ENCODE assay signal across 9 mouse cellular contexts in the genomic region with DNA sequence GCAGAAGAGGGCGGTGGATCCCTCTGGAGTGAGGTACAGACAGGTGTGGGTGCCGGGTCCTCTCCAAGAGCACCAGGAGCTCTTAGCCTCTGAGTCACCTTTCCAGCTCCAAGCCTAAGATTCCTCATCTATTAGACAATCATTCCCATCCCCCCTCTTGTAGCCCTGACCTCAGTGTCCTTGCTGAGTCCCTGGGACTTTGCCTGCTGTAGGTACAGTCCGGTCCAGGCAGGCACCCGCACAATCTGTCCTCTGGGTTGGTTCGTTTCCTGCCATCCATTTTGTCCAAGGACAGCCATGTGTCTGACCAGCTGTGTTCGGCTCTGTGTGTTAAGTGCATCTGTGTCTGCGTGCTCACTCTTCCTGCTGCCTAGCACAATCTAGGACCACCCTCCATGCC. TPM values are rescaled to one million over a fixed set of nuclear protein-coding genes. Genes with fewer than 3 reads are reported as not detected.
DNase-seq lines count a peak whose midpoint lies in the region; ATAC-seq and TF ChIP-seq lines count a peak whose summit lies in the region.
"Had no signal": no experiment of that assay in that cellular context is flagged by ENCODE, and none has a peak within 500 bp of the region (broad histone marks: within the 10 kb centered on the region; RNA-seq: fewer than 3 reads in every experiment).

No protein-coding gene starts in this region.

- intact Hi-C loops in heart, postnatal 36 days (cut with DNase I) = no loop called here

- H3K4me1 ChIP-seq in spleen, adult 2 months (ENCODE audit: control insufficient read depth, insufficient read depth, insufficient read length) = peaks cover 10% of the 10 kb centered on the region; the same call in 1 of the 2 replicates
- peaks cover 8% of the 10 kb centered on the region; the same call in 1 of the 2 replicates for H3K4me1 ChIP-seq in hindbrain, embryonic 15.5 days (replicated peaks)
- peaks cover 12% of the 10 kb centered on the region for H3K4me1 ChIP-seq in stomach, embryonic 16.5 days (ENCODE audit: control insufficient read depth, insufficient read depth, low read length)

- H3K9me3 ChIP-seq in hindbrain, embryonic 15.5 days = no peaks in the 10 kb centered on the region
- H3K9me3 ChIP-seq in stomach, embryonic 16.5 days (replicated peaks; ENCODE audit: control insufficient read depth, low read length) = no peaks in the 10 kb centered on the region

- DNase-seq in heart, adult 11 months = peak; percentile 90
- no peak for DNase-seq in heart, postnatal 36 days
- no peak for DNase-seq in spleen, adult 2 months (ENCODE audit: low read depth in 1 of 2, low spot score in 2 of 2)
- no peak for DNase-seq in spleen, postnatal 10 days (ENCODE audit: low spot score in 2 of 2)
- no peak for DNase-seq in frontal cortex, adult 2 months (ENCODE audit: extremely low spot score in 1 of 2, low spot score in 1 of 2)
- no peak for DNase-seq in frontal cortex, postnatal 14 days (ENCODE audit: low spot score in 2 of 2)
- DNase-seq: cerebellum, adult 8-10 months had no signal

- H3K4me3 ChIP-seq in spleen, adult 2 months (ENCODE audit: extremely low read depth, insufficient read depth, insufficient read length) = no peak overlapping the region
- no peak overlapping the region for H3K4me3 ChIP-seq in hindbrain, embryonic 15.5 days
- H3K4me3 ChIP-seq in stomach, embryonic 16.5 days (replicated peaks; ENCODE audit: low read length) = no peak overlapping the region

- TF ChIP-seq CTCF in spleen, adult 2 months (IDR thresholded peaks at IDR 0.05; ENCODE audit: extremely low read depth, insufficient read depth, insufficient read length, insufficient replicate concordance) = no peak

- no peaks in the 10 kb centered on the region for H3K27me3 ChIP-seq in spleen, adult 2 months (ENCODE audit: control insufficient read depth, insufficient read depth, low read length)
- H3K27me3 ChIP-seq in hindbrain, embryonic 15.5 days = no peaks in the 10 kb centered on the region
- H3K27me3 ChIP-seq in stomach, embryonic 16.5 days (ENCODE audit: control insufficient read depth, insufficient read depth, low read length) = no peaks in the 10 kb centered on the region

- TF ChIP-seq POLR2A in spleen, adult 2 months (IDR thresholded peaks at IDR 0.05; ENCODE audit: low read depth, low read length) = no peak

- H3K27ac ChIP-seq in spleen, adult 2 months (ENCODE audit: insufficient read depth, low read length) = peak overlapping the region; percentile 83
- H3K27ac ChIP-seq in hindbrain, embryonic 15.5 days (replicated peaks) = 0 out of 2 replicates have a peak overlapping the region, but pooled peaks have one; percentile 47
- peak overlapping the region; percentile 64 for H3K27ac ChIP-seq in stomach, embryonic 16.5 days (ENCODE audit: low read length)

- ATAC-seq in hindbrain, embryonic 15.5 days (ENCODE audit: low FRiP score, low read depth) = no peak; the same call in 1 of the 2 replicates
- peak; percentile 8; the same call in 1 of the 2 replicates for ATAC-seq in stomach, embryonic 16.5 days (ENCODE audit: insufficient read depth, low FRiP score)

- peaks cover 21% of the 10 kb centered on the region for H3K36me3 ChIP-seq in spleen, adult 2 months (ENCODE audit: control insufficient read depth, insufficient read depth, low read length)
- H3K36me3 ChIP-seq in hindbrain, embryonic 15.5 days = peaks cover 21% of the 10 kb centered on the region
- no peaks in the 10 kb centered on the region for H3K36me3 ChIP-seq in stomach, embryonic 16.5 days (ENCODE audit: control insufficient read depth, insufficient read depth, low read length)

- WGBS in spleen, adult 2 months = 83% methylated on average over 7 of the region's 7 CpGs
- WGBS in hindbrain, embryonic 15.5 days = 66% methylated on average over 7 of the region's 7 CpGs
- WGBS in stomach, embryonic 16.5 days = 65% methylated on average over 7 of the region's 7 CpGs

- no peak overlapping the region for H3K4me2 ChIP-seq in hindbrain, embryonic 15.5 days
- H3K4me2 ChIP-seq in stomach, embryonic 16.5 days (ENCODE audit: low read depth, low read length) = no peak overlapping the region

- no peak overlapping the region for H3K9ac ChIP-seq in hindbrain, embryonic 15.5 days
- H3K9ac ChIP-seq in stomach, embryonic 16.5 days (ENCODE audit: low read length) = no peak overlapping the region

RNA-seq across cellular contexts. Expression of a gene that starts 12.5 kb away (rescaled TPM):
- 1 to 10 TPM; 5.1 to 5.6 TPM for total RNA-seq in heart, postnatal 36 days (2021)
- 12.8 and 20.1 TPM in 2 replicates for polyA plus RNA-seq in spleen, adult 2 months (2012; rRNA removed)
- polyA plus RNA-seq in hindbrain, embryonic 15.5 days (2015; fragmentation: Nextera tagmentation; extraction: Ambion mirVana) = 36.2 and 39.8 TPM in 2 replicates
- polyA plus RNA-seq in stomach, embryonic 16.5 days (2015; fragmentation: Nextera tagmentation; extraction: Ambion mirVana) = 25.2 and 29.1 TPM in 2 replicates
- polyA plus RNA-seq in frontal cortex, adult 2 months (2012; rRNA removed) = 28.0 and 28.9 TPM in 2 replicates

RNA-seq across cellular contexts. Expression of a gene that starts 16.3 kb away (rescaled TPM):
- 1 to 10 TPM; 5.9 to 8.8 TPM for total RNA-seq in heart, postnatal 36 days (2021)
- polyA plus RNA-seq in spleen, adult 2 months (2012; rRNA removed) = 5.3 and 5.4 TPM in 2 replicates
- polyA plus RNA-seq in hindbrain, embryonic 15.5 days (2015; fragmentation: Nextera tagmentation; extraction: Ambion mirVana) = 8.3 and 10.2 TPM in 2 replicates
- polyA plus RNA-seq in stomach, embryonic 16.5 days (2015; fragmentation: Nextera tagmentation; extraction: Ambion mirVana) = 3.5 and 4.4 TPM in 2 replicates
- polyA plus RNA-seq in frontal cortex, adult 2 months (2012; rRNA removed) = 74.1 and 95.3 TPM in 2 replicates

RNA-seq across cellular contexts. Expression of a gene that starts 27.9 kb away (rescaled TPM):
- 1 to 10 TPM; 5.5 to 5.7 TPM for total RNA-seq in heart, postnatal 36 days (2021)
- 4.3 and 6.5 TPM in 2 replicates for polyA plus RNA-seq in spleen, adult 2 months (2012; rRNA removed)
- polyA plus RNA-seq in hindbrain, embryonic 15.5 days (2015; fragmentation: Nextera tagmentation; extraction: Ambion mirVana) = 3.7 and 4.4 TPM in 2 replicates
- polyA plus RNA-seq in stomach, embryonic 16.5 days (2015; fragmentation: Nextera tagmentation; extraction: Ambion mirVana) = 1.4 and 1.6 TPM in 2 replicates
- 12.0 and 13.6 TPM in 2 replicates for polyA plus RNA-seq in frontal cortex, adult 2 months (2012; rRNA removed)

RNA-seq across cellular contexts. Expression of a gene that starts 59.0 kb away (rescaled TPM):
- 10 to 100 TPM; 51.2 to 52.2 TPM for total RNA-seq in heart, postnatal 36 days (2021)
- polyA plus RNA-seq in spleen, adult 2 months (2012; rRNA removed) = 36.9 and 45.3 TPM in 2 replicates
- polyA plus RNA-seq in hindbrain, embryonic 15.5 days (2015; fragmentation: Nextera tagmentation; extraction: Ambion mirVana) = 138 and 163 TPM in 2 replicates
- 227 and 228 TPM in 2 replicates for polyA plus RNA-seq in stomach, embryonic 16.5 days (2015; fragmentation: Nextera tagmentation; extraction: Ambion mirVana)
- 59.8 and 60.6 TPM in 2 replicates for polyA plus RNA-seq in frontal cortex, adult 2 months (2012; rRNA removed)
